Mouse (Mus musculus) E14TG2a.4 (cell line): ENCODE results near the gene Ptprf.

ENCODE experiments used
- CTCF ChIP-seq: conservative IDR thresholded peaks from 2 replicates; pipeline ENCODE4 v1.5.1; 2014; ENCODE audit warnings: low read length
- NANOG ChIP-seq: IDR thresholded peaks from 2 replicates; pipeline ENCODE4 v1.6.1; 2014; ENCODE audit warnings: borderline replicate concordance, low read length, mixed read lengths
- POU5F1 ChIP-seq: IDR thresholded peaks from 2 replicates; pipeline ENCODE4 v1.6.1; 2014; ENCODE audit warnings: low read length, borderline replicate concordance

DNA sequence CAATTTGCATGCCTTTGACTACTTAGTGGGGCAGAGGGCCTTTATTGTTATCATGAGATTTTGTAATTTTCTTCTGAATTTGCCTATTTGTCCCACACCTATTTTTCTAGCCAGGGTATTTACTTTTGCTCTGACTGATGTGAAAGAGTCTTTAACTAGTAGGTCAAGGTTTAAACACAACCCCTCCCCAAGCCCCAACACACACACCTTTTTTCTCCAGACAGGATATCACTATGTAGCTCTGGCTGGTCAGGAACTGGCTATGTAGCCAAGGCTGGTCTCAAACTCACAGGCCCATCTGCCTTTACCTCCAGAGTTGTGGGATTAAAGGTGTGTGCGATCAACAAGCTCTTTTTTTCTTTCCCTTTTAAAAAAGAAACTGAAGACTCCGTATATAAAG is 92.1 kb downstream of the Ptprf start:
- no peak for TF ChIP-seq CTCF
- no peak for TF ChIP-seq POU5F1
- no peak for TF ChIP-seq NANOG
